Mouse (Mus musculus) small intestine, adult 2 months (tissue): ENCODE results near the gene Hcrtr1.

Source experiments
- CTCF ChIP-seq: fragments of 200-500 bp; IDR thresholded peaks from 2 replicates; pipeline ENCODE4 v1.5.1; 2012; ENCODE audit warnings: low read depth, mild to moderate bottlenecking, control low read depth, inconsistent platforms, low read length, moderate library complexity, mixed read lengths; ENCODE audit not compliant: insufficient replicate concordance, insufficient read length; ENCODE audit errors: extremely low read depth
- POLR2A ChIP-seq: fragments of 200-500 bp; IDR thresholded peaks from 2 replicates; pipeline ENCODE4 v1.6.1; 2012; ENCODE audit warnings: low read depth, mild to moderate bottlenecking, control low read depth, inconsistent platforms, low read length, moderate library complexity

DNA sequence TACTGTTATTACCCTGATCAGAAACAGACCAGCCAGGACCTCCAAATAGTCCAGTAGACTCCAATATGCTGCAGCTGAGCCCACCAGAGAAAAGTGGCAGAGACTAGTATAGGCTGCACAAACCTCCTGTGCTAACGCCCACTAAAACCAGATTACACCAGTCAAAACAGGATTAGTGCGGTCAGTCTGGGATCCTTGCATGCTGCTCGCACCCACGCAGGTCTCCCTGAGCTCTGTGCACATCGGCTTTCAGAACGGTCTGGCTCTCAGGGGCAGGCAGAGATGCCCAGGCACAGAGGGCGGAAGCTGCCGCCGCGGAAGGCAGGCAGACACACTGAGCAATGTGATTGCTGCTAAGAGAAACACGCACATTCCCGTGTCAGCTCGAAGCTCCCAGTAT, 43.9 kb upstream of the Hcrtr1 start:
- TF ChIP-seq CTCF: no peak
- no peak for TF ChIP-seq POLR2A
